Mouse (Mus musculus) intestine, embryonic 15.5 days (tissue): ENCODE results near the gene Pllp. TPM values are rescaled to one million over a fixed set of nuclear protein-coding genes. Genes with fewer than 3 reads are reported as not detected.

Experiments used
- ATAC-seq: fragments of 200-750 bp; cut with Nextera tagmentation; 2 replicates; pipeline ENCODE4 v1.8.0; 2017; ENCODE audit warnings: moderate TSS enrichment, moderate library complexity
- H3K27ac ChIP-seq: fragments of 300-500 bp; sonication (generic); 2 replicates; pipeline ENCODE4 v1.5.1; 2015; ENCODE audit warnings: mild to moderate bottlenecking, inconsistent platforms
- H3K27me3 ChIP-seq: fragments of 300-500 bp; sonication (generic); replicated peaks from 2 replicates; pipeline ENCODE4 v1.6.1; 2015; ENCODE audit warnings: inconsistent platforms
- H3K36me3 ChIP-seq: fragments of 300-500 bp; sonication (generic); 2 replicates; pipeline ENCODE4 v1.6.1; 2015; ENCODE audit warnings: inconsistent platforms
- H3K4me1 ChIP-seq: fragments of 300-500 bp; sonication (generic); replicated peaks from 2 replicates; pipeline ENCODE4 v1.6.1; 2015; ENCODE audit warnings: inconsistent platforms
- H3K4me2 ChIP-seq: fragments of 300-500 bp; sonication (generic); replicated peaks from 2 replicates; pipeline ENCODE4 v1.6.1; 2015; ENCODE audit warnings: mild to moderate bottlenecking, inconsistent platforms
- H3K4me3 ChIP-seq: fragments of 300-500 bp; sonication (generic); replicated peaks from 2 replicates; pipeline ENCODE4 v1.5.1; 2015; ENCODE audit warnings: inconsistent platforms
- H3K9ac ChIP-seq: fragments of 300-500 bp; sonication (generic); 2 replicates; pipeline ENCODE4 v1.6.1; 2015; ENCODE audit warnings: inconsistent platforms
- H3K9me3 ChIP-seq: fragments of 300-500 bp; sonication (generic); 2 replicates; pipeline ENCODE4 v1.6.1; 2016; ENCODE audit warnings: inconsistent platforms
- WGBS: fragments of 180-500 bp; shearing (Covaris S2); methylation state at CpG from one replicate; pipeline ENCODE4 v1.1.7; 2015; 5-methylcytosine and 5-hydroxymethylcytosine counted together
- polyA plus RNA-seq: library from polyadenylated mRNA; unstranded; fragments of >200 nt; fragmentation: Nextera tagmentation; extraction: Ambion mirVana; gene quantifications from 2 replicates; pipeline ENCODE4 v1.2.1, GENCODE M21; 2015

Pllp gene
- polyA plus RNA-seq, 1 experiment from 2014 or later = 42.1 TPM

GRCm38 (mm10) chr8:94674384-94674783 lies 21.7 kb downstream of the Pllp start:
- Histone ChIP-seq H3K27ac (no peak overlapping the region), H3K4me1 (peaks cover 11% of the 10 kb centered on the region; the same call in 1 of the 2 replicates), H3K9ac (no peak overlapping the region), H3K9me3 (no peaks in the 10 kb centered on the region), H3K36me3 (peaks cover 36% of the 10 kb centered on the region), H3K4me2 (no peak overlapping the region), H3K27me3 (no peaks in the 10 kb centered on the region), H3K4me3 (no peak overlapping the region)
- no peak for ATAC-seq
- WGBS = 64% methylated on average over 5 of the region's 5 CpGs

GRCm38 (mm10) chr8:94666456-94667308 lies 29.4 kb downstream of the Pllp start, which contains the start of gene Arl2bp:
TSS of gene Arl2bp (plus strand) at chr8:94666600.
- H3K27me3 ChIP-seq = no peaks in the 10 kb centered on the region
- peak within 1 kb of the TSS; percentile 80 for H3K4me3 ChIP-seq
- peak within 1 kb of the TSS; percentile 85 for H3K27ac ChIP-seq
- under 1% methylated on average over 73 of the region's 74 CpGs for WGBS
- peaks cover 5% of the 10 kb centered on the region; the same call in 1 of the 2 replicates for H3K4me1 ChIP-seq
- peaks cover 10% of the 10 kb centered on the region for H3K36me3 ChIP-seq
- peak within 1 kb of the TSS; percentile 60 for H3K4me2 ChIP-seq
- H3K9ac ChIP-seq = peak within 1 kb of the TSS; percentile 91
- peak; percentile 99 for ATAC-seq
- H3K9me3 ChIP-seq = no peaks in the 10 kb centered on the region

GRCm38 (mm10) chr8:94664722-94665121 lies 31.4 kb downstream of the Pllp start:
- H3K36me3 ChIP-seq = no peaks in the 10 kb centered on the region
- H3K27ac ChIP-seq = no peak overlapping the region
- peaks cover 13% of the 10 kb centered on the region; the same call in 1 of the 2 replicates for H3K4me1 ChIP-seq
- no peak overlapping the region for H3K4me2 ChIP-seq
- no peak overlapping the region for H3K4me3 ChIP-seq
- no peaks in the 10 kb centered on the region for H3K9me3 ChIP-seq
- no peak for ATAC-seq
- no peak overlapping the region for H3K9ac ChIP-seq
- 81% methylated on average over 2 of the region's 2 CpGs for WGBS
- no peaks in the 10 kb centered on the region for H3K27me3 ChIP-seq

DNA sequence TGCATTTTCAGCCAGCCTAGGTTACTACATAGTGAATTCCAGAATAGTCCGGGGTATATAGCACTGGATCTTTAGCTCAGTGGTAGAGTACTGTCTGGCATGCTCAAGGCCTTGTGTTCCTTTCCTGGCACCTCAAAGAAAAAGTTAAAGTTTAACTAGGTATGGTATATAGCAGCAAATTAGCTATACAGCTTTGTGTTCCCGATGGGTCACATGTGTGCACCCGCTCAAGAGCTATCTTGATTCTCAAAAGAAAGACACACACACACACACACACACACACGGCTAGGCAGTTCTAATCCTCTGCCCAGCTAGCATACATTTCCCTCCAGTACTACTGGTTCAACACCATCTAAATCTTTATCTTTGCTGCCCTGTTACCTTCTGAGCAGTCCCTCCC lies 35.7 kb downstream of the Pllp start:
- no peak overlapping the region for H3K4me2 ChIP-seq
- 0 out of 2 replicates have a peak, but pooled peaks cover 7% of the 10 kb centered on the region for H3K4me1 ChIP-seq
- H3K27ac ChIP-seq = peak overlapping the region; percentile 40; the same call in 1 of the 2 replicates
- no peak overlapping the region for H3K9ac ChIP-seq
- H3K27me3 ChIP-seq = no peaks in the 10 kb centered on the region
- WGBS = 77% methylated on average over 4 of the region's 4 CpGs
- H3K4me3 ChIP-seq = no peak overlapping the region
- H3K9me3 ChIP-seq = no peaks in the 10 kb centered on the region
- H3K36me3 ChIP-seq = peaks cover 3% of the 10 kb centered on the region; the same call in 1 of the 2 replicates
- peak; percentile 94 for ATAC-seq

- Histone ChIP-seq H3K27ac (no peak overlapping the region), H3K4me2 (no peak overlapping the region), H3K4me3 (no peak overlapping the region), H3K27me3 (no peaks in the 10 kb centered on the region), H3K9ac (no peak overlapping the region), H3K4me1 (0 out of 2 replicates have a peak, but pooled peaks cover 7% of the 10 kb centered on the region), H3K9me3 (no peaks in the 10 kb centered on the region), H3K36me3 (peaks cover 15% of the 10 kb centered on the region)
- ATAC-seq = no peak
- 88% methylated on average over 2 of the region's 2 CpGs for WGBS
These were observed 38.0 kb downstream of the Pllp start for GRCm38 (mm10) chr8:94658031-94658430.

DNA sequence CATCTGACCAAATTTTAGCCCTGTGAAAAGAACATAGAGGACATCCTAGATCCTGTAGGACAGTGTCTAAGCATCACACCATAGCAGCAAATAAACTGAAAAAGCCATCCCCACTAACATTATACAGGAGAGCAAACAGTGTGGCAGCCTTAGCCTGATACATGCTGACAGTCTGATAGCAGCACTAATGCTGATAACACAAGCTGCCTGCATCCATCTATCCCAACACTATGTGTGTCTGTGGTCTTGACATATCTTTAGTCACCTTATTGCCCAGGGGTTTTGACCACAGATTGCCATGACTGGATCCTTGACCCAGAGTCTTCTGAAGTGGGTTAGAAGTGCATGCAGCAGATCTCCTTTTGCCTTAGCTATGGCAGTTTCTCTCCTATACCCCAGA lies 41.1 kb downstream of the Pllp start:
- H3K4me1 ChIP-seq = no peaks in the 10 kb centered on the region
- peaks cover 18% of the 10 kb centered on the region for H3K36me3 ChIP-seq
- no peak overlapping the region for H3K27ac ChIP-seq
- H3K4me3 ChIP-seq = no peak overlapping the region
- no peaks in the 10 kb centered on the region for H3K27me3 ChIP-seq
- no peak overlapping the region for H3K9ac ChIP-seq
- H3K9me3 ChIP-seq = no peaks in the 10 kb centered on the region
- no peak for ATAC-seq
- H3K4me2 ChIP-seq = no peak overlapping the region

GRCm38 (mm10) chr8:94652951-94653350 lies 43.1 kb downstream of the Pllp start:
- no peak overlapping the region for H3K9ac ChIP-seq
- H3K4me3 ChIP-seq = no peak overlapping the region
- peaks cover 18% of the 10 kb centered on the region for H3K36me3 ChIP-seq
- no peak for ATAC-seq
- WGBS = 88% methylated on average over 3 of the region's 3 CpGs
- H3K27ac ChIP-seq = no peak overlapping the region
- no peaks in the 10 kb centered on the region for H3K4me1 ChIP-seq
- H3K4me2 ChIP-seq = no peak overlapping the region
- no peaks in the 10 kb centered on the region for H3K27me3 ChIP-seq
- H3K9me3 ChIP-seq = no peaks in the 10 kb centered on the region

DNA sequence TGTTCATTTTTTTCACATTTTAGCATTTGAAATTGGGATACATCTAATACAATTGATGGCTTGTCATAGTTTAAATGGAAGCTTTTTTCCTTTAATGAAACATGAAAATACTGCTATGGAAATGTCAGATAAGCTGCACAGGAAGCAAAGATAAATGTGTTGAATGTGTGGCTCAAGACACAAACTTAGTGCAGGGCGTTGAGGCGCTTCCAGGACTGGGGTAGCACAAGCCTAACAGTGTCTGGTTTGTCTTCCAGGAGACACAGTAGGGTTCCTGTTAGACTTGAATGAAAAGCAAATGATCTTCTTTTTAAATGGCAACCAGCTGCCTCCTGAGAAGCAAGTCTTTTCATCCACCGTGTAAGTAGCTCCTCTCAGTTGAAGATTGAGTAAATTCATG lies 46.6 kb downstream of the Pllp start:
- ATAC-seq = no peak
- Histone ChIP-seq H3K4me2 (no peak overlapping the region), H3K27me3 (no peaks in the 10 kb centered on the region), H3K9ac (no peak overlapping the region), H3K27ac (no peak overlapping the region), H3K36me3 (peaks cover 23% of the 10 kb centered on the region), H3K4me1 (no peaks in the 10 kb centered on the region), H3K4me3 (no peak overlapping the region), H3K9me3 (no peaks in the 10 kb centered on the region)
- WGBS = 79% methylated on average over 3 of the region's 3 CpGs

DNA sequence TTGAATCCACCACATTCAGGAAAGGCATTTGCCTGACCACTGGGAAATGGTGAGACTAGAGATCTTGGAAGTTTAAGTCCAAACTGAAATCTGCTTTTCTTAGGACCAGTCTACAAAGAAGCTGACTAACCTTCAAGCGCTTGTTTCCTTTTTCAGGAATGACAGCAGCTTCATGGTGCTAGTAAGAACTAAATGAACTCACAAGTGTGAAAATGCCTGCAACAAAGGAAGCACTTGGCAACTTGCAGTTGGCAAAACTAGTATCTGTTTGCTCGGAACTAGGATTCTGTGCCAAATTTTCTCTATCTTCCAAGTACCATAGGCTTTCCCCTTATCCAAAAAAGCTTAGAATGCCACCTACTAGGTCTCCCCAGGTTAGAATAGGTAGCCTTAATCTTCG lies 49.9 kb downstream of the Pllp start:
- H3K9me3 ChIP-seq = no peaks in the 10 kb centered on the region
- no peaks in the 10 kb centered on the region for H3K4me1 ChIP-seq
- 97% methylated on average over 3 of the region's 3 CpGs for WGBS
- no peak overlapping the region for H3K4me2 ChIP-seq
- H3K27me3 ChIP-seq = no peaks in the 10 kb centered on the region
- no peak overlapping the region for H3K4me3 ChIP-seq
- no peak overlapping the region for H3K9ac ChIP-seq
- H3K27ac ChIP-seq = no peak overlapping the region
- H3K36me3 ChIP-seq = peaks cover 16% of the 10 kb centered on the region
- no peak for ATAC-seq

DNA sequence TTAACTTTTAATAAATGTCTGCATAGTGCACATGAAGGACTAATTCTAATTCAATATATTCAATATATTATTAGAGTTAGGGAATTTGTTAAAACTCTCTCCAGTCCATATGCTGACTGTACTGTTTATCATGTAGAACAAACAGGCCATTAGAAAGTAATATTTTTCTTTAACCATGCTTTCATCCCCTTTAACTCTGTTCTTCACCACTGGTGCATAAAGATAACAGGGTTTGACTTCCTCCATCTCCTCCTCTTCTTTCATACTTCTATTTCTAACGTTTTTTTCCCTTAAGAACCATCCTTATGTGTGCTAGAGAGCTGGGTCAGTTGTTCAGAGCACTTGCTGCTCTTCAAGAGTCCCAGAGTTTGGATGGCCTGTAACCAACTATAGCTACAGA lies 50.9 kb downstream of the Pllp start:
- ATAC-seq = no peak
- Histone ChIP-seq H3K4me3 (no peak overlapping the region), H3K4me2 (no peak overlapping the region), H3K36me3 (peaks cover 20% of the 10 kb centered on the region), H3K4me1 (no peaks in the 10 kb centered on the region), H3K9ac (no peak overlapping the region), H3K27me3 (no peaks in the 10 kb centered on the region), H3K27ac (no peak overlapping the region), H3K9me3 (no peaks in the 10 kb centered on the region)
- 54% methylated on average over 1 of the region's 1 CpGs for WGBS

- 89% methylated on average over 3 of the region's 3 CpGs for WGBS
- Histone ChIP-seq H3K9ac (no peak overlapping the region), H3K9me3 (no peaks in the 10 kb centered on the region), H3K27ac (no peak overlapping the region), H3K36me3 (peaks cover 22% of the 10 kb centered on the region), H3K4me3 (no peak overlapping the region), H3K4me1 (no peaks in the 10 kb centered on the region), H3K27me3 (no peaks in the 10 kb centered on the region), H3K4me2 (no peak overlapping the region)
- no peak for ATAC-seq
These were observed 54.1 kb downstream of the Pllp start for GRCm38 (mm10) chr8:94641938-94642337.

- Histone ChIP-seq H3K9ac (no peak overlapping the region), H3K4me3 (no peak overlapping the region), H3K9me3 (no peaks in the 10 kb centered on the region), H3K4me2 (no peak overlapping the region), H3K27ac (no peak overlapping the region), H3K36me3 (peaks cover 15% of the 10 kb centered on the region), H3K27me3 (no peaks in the 10 kb centered on the region), H3K4me1 (no peaks in the 10 kb centered on the region)
- no peak for ATAC-seq
- 93% methylated on average over 2 of the region's 2 CpGs for WGBS
These were observed 54.9 kb downstream of the Pllp start for GRCm38 (mm10) chr8:94641183-94641582.

DNA sequence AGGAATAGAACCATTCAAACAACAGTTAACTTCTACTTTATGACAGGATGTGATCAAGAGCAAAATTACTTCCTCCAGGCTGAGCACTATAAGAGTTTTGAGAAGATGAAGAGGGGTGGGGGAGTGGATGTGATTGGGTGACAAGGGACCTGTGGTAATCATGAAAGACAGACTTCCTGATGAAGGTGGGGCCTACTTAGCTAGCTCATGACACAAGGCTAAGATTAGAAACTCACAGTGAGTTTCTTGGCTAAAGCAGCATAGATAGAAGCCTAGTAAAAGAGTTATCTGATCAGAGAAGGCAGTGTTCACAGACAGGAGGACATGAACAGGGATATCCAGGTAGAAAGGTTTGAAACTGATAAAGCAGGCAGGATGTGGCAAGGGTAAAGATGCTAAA lies 61.9 kb downstream of the Pllp start:
- no peak overlapping the region for H3K4me2 ChIP-seq
- no peak overlapping the region for H3K4me3 ChIP-seq
- H3K9me3 ChIP-seq = no peaks in the 10 kb centered on the region
- no peak overlapping the region for H3K27ac ChIP-seq
- peaks cover 8% of the 10 kb centered on the region; the same call in 1 of the 2 replicates for H3K36me3 ChIP-seq
- no peak overlapping the region for H3K9ac ChIP-seq
- H3K4me1 ChIP-seq = no peaks in the 10 kb centered on the region
- no peak for ATAC-seq
- no peaks in the 10 kb centered on the region for H3K27me3 ChIP-seq
